Mouse (Mus musculus) liver, adult 2 months (tissue): Measurements from ENCODE around the gene Nr4a3.

ENCODE experiments used
- CTCF ChIP-seq: fragments of 200-500 bp; IDR thresholded peaks from 2 replicates; pipeline ENCODE4 v1.5.1; 2011; ENCODE audit warnings: low read depth, low read length, control low read depth
- POLR2A ChIP-seq: fragments of 200-500 bp; IDR thresholded peaks from 2 replicates; pipeline ENCODE4 v1.6.1; 2011; ENCODE audit warnings: low read length, control low read depth; ENCODE audit not compliant: insufficient read depth; ENCODE audit errors: extremely low read depth

DNA sequence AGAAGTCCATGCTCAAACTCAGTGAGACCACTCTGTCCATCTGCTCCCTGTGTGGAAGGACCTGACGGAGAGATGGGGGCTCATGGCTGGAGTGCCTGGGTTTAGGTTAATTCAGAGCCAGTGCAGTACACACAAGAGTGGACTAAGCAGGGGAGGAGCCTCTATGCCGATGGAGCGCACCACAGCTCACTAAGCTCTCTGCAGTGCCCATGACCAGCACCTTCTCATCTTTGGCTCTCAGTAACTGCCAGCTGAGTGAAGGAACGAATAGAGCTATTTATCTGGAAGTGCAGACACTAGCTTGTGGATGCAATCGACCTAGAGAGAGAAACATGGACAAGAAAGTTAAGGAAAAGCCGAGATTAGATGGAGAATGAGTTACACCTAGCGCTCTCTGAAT, 24.2 kb downstream of the Nr4a3 start:
- TF ChIP-seq CTCF (no peak), POLR2A (no peak)
